Mouse (Mus musculus) retina, adult 2 months (tissue): ENCODE data around the gene Zfyve28.
A peak's percentile ranks its signal among the peaks of the same experiment; 100 is the strongest.

Experiments
- DNase-seq: peaks from one replicate; pipeline ENCODE4 v3.0.0-alpha.2; 2012; ENCODE audit warnings: low read depth, low spot score

Zfyve28 gene

DNA sequence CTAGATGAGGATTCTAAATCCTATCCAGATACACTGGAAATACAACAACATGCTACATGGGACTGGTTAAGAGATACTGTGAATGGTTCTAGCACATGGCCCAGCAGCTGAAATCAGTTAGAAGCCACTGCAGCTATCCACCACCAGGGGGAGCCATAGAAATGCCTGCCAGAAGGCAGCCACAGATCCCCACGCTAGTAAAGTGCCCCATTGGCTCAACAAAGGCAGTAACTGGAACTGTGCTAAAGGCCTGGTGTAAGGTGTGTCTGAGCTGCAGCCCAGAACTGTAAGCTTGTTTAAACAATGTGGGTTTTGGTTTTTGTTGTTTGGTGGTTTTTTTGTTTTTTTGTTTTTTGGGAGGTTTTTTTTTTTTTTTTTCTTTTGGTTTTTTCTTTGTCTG is 78.0 kb downstream of the Zfyve28 start:
- DNase-seq: peak; percentile 59

- no peak for DNase-seq
These were observed 80.7 kb downstream of the Zfyve28 start for GRCm38 (mm10) chr5:34207503-34207902.

GRCm38 (mm10) chr5:34205788-34206187 is 82.5 kb downstream of the Zfyve28 start:
- DNase-seq: no peak

GRCm38 (mm10) chr5:34204911-34205310 is 83.3 kb downstream of the Zfyve28 start:
- no peak for DNase-seq

- DNase-seq: no peak
These were observed 86.2 kb downstream of the Zfyve28 start for GRCm38 (mm10) chr5:34202006-34202405.

- DNase-seq: no peak
These were observed 86.9 kb downstream of the Zfyve28 start for GRCm38 (mm10) chr5:34201396-34201795.

DNA sequence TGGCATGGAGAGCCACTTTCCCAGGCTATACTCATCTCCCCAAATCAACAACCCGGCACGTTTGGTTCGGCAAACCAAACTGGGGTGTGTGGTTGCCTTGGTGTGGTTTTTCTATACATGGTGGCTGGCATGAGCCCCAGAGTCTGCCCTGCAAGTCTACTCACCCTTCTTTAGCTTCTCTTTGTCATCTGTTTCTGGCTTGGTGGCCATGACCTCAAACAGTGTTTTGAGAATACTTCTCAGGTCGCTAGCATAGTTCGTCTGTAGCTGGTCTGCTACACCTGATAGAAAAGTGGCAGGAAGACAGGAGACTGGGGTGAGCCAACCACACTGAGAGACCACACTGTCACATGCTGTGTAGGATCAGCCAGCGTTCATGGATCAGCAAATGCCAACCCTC is 89.6 kb downstream of the Zfyve28 start:
- no peak for DNase-seq

GRCm38 (mm10) chr5:34197243-34197642 is 91.0 kb downstream of the Zfyve28 start:
- no peak for DNase-seq

DNA sequence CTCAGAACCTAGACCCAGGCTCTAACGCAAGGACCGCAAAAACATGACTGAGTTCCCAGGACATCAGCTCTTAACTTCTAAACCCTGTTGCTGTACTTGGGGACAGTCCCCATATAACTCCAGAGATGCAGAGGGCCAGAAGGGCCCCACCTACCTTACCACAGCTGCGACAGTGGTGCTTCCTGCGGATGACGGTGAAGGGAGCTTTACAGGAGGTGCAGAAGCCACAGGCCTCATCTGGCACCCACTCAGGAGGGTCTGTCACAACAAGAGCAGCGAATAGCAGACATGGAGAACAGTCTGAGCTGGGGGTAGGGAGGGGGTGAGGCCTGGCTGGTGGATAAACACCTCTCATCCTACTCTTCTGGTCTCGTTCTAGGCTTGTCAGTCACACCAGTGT is 91.8 kb downstream of the Zfyve28 start:
- DNase-seq: no peak

- no peak for DNase-seq
These were observed 92.5 kb downstream of the Zfyve28 start for GRCm38 (mm10) chr5:34195786-34196185.

- DNase-seq: no peak
These were observed 93.1 kb downstream of the Zfyve28 start for GRCm38 (mm10) chr5:34194975-34195662.

GRCm38 (mm10) chr5:34194426-34194825 is 93.8 kb downstream of the Zfyve28 start:
- no peak for DNase-seq

DNA sequence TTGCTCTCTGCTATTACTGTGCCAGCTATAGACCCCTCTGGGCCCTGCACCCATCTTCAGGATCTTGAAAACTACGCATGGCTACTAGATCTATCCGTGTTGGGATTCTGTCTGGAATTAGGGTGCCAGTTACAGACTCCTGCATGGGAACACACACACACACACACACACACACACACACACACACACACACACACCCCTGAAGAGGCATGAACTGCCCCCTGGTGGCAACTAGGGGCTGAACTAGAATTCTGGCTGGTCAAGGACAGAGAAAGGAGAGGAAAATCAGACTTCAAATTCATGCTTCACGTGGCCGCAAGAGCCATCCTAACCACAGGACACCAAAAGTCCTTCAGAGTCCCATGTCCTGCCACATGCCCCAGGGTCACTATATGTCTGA is 96.4 kb downstream of the Zfyve28 start:
- no peak for DNase-seq

GRCm38 (mm10) chr5:34191021-34191420 is 97.2 kb downstream of the Zfyve28 start:
- DNase-seq: no peak

DNA sequence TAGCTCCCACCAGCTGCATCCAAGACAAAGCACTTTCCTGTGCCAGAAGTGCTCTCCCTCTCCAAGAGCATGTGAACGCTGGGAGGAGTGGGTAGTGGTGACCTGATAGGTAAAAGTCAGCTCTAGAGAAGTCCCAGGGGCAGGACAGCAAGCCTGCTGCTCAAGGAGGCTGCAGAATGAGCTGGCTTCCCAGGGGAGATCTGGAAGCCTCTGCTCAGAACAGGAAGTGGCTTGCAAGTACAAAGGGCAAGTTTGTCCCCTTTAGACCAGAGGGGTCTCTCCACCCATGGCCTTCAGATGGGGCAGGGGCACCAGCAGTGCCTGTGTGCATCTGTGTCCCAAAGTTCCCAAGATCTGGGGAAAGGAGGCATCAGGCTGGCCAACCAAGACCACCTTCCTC is 98.7 kb downstream of the Zfyve28 start:
- DNase-seq: no peak

GRCm38 (mm10) chr5:34188856-34189255 is 99.4 kb downstream of the Zfyve28 start:
- DNase-seq: no peak

- DNase-seq: peak; percentile 94
These were observed 100.5 kb downstream of the Zfyve28 start, which contains the start of gene Mxd4 for GRCm38 (mm10) chr5:34187601-34188316. Gene Mxd4 (minus strand): TSS chr5:34187720.

DNA sequence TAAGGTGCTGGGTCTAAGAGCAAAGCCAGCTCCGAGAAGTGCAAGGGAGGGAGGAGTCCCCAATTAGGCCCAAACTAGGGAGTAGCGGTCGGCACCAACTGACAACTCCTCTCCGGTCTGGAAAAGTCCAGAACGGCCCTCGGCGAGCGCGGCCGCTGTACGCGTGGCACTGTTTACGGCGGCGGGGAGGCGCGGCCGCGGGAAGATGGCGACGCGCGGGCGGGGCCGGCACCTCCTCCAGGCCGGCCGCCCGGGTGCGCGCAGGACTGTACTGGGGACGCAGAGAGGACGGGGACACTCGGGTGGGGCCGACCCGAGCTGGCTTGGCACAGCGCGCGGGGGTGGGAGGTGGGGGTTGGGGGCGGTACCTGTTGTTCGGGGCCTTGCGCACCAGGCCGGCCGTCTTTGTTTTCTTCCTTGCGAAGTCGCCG is 101.3 kb downstream of the Zfyve28 start:
- DNase-seq: no peak

DNA sequence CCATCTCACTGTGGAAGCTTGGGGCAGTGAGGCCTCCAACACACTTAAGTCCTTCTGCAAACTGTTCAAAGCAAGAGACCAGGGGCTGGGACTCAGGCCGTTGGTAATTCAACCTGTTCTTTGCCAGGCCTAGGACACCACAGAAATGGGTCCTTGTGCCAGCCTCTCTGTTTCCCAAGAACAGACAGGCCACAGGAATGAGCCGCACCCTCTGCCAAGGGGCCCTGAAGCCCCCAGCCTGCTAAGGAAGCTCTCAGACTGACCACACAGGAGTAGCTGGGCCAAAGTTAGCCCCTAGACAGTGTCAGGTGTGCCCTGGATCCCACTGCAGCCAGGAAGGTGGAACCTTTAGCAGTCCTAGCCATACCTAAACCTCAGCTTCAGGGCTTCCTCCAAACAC is 101.9 kb downstream of the Zfyve28 start:
- DNase-seq: no peak

GRCm38 (mm10) chr5:34185791-34186190 is 102.5 kb downstream of the Zfyve28 start:
- DNase-seq: no peak

GRCm38 (mm10) chr5:34185051-34185580 is 103.1 kb downstream of the Zfyve28 start:
- no peak for DNase-seq

DNA sequence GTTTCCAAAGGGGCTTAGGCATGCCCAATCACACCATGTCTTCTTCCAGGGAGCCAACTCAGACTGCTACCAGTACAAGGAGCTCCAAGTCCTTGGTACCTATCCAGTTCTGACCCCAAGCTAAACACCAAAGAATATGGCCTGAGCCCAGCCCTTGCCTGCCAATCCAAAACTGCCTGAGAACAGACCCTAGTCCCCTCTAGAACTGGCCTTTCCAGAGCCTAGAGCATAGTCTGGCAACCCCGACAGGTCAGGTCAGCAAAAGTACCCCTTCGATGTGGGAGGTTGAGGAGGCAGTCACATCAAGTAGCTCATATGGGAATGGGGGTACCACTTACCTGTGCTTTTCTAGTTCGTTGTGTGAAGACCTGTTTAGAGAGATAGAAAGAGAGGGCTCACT is 104.3 kb downstream of the Zfyve28 start:
- DNase-seq: no peak
